Mouse (Mus musculus) testis, adult 2 months (tissue): ENCODE data around the gene Nphs1.

Experiments used
- CTCF ChIP-seq: fragments of 200-500 bp; IDR thresholded peaks from 2 replicates; pipeline ENCODE4 v1.5.1; 2012; ENCODE audit warnings: low read depth, mild to moderate bottlenecking, inconsistent platforms, low read length, moderate library complexity; ENCODE audit not compliant: control insufficient read depth, insufficient read depth, insufficient replicate concordance
- POLR2A ChIP-seq: fragments of 200-500 bp; IDR thresholded peaks from 2 replicates; pipeline ENCODE4 v1.6.1; 2012; ENCODE audit warnings: low read depth, mild to moderate bottlenecking, inconsistent platforms, low read length, moderate library complexity; ENCODE audit not compliant: control insufficient read depth

DNA sequence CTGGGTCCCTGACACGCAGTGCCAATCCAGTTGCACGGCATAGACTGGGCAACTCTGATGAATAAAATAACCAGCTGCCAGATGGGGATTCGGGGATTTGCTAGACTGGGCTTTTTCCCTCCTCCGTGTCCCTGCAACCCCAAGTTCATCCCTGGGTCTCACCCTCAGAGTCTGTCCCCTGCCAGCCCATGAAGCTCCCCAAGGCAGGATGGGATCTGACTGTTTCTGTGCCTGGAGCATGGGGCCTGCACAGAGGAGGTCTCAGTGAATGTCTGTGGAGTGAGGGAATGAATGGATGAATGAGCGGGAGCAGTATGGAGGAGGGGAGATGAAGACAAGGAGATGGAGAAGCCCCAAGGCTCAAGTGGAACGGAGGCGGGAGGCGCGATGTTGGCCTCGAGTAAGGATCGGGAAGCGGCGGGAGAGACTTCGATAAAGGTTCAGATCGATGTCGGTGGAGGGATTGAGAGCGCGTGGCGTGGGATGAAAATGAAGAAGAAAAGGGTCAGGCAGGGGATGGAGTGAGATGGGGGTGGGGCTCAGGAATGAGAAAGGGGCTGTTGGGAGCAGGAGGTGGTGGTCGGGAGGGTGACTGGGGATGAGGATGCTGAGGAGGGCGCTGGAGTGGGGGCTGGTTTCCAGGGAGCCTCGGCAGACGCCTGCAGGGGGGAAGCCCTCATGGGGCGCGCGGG, 76.0 kb downstream of the Nphs1 start:
- TF ChIP-seq POLR2A (no peak), CTCF (no peak)
